Mouse (Mus musculus): ENCODE measurements around the gene Helz2.

The Helz2 gene

DNA sequence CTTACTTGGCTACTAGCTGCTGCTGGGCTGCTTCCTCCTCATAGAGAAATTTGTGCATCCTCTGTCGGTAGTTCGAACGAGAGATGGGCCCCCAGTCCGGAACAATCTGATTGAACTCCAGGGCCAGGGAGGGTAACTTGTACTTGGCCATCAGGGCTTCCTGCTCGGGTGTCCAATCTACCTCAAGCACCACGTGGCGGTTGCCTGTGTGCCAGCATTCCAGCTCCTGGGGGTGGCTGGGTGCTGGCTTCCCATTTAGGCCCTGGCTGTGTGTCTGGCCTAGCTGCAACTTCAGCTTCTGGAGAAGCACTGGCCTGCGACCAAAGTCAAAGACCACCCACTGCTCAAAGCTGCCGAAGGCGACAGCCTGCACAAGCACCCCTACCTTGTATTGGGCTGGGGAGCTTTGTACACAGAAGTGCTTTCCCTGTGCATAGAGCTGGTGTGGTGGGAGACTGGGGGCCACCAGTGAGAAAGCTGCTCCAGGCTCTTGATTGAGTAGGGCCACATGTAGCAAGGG, 3.7 kb downstream of the Helz2 start:
- DNase-seq (ENCODE audit: low read depth, low spot score): no peak

DNA sequence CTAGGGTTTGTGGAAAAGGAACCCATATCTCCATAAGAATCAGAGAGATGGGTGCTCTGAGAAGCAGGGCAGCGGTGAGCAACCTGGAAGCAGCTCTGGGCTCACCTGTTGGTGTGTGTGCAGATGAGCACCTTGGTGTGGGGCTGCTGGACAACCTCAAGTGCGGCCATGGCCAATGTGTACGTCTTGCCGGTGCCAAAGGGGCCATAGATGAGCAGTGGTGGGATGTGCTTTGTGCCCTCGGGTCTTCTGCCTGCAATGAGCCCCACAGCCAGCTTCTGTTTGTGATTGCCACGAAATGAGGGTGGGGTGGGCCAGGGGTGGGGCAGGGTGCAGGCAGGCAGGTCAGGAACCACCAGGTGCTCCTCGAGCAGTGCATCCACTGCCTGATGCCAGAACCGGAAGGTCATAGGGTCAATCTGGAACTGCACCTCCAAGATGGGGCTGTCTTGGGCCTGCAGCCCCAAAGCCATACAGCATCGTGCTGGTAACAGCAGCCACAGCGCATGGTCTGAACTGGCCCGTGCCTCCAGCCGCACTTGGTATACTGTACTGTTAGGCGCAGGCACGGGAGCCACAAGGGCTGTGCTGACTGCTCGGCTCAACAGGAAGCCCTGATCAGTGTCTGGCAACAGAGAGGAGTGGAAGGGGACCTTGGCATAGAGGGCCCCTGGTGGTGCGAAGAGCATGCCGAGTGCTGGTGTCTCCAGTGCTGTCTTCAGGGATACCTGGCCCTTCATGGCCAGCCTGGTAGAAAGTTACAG, 4.4 kb downstream of the Helz2 start:
- no peak for DNase-seq (ENCODE audit: low read depth, low spot score)

DNA sequence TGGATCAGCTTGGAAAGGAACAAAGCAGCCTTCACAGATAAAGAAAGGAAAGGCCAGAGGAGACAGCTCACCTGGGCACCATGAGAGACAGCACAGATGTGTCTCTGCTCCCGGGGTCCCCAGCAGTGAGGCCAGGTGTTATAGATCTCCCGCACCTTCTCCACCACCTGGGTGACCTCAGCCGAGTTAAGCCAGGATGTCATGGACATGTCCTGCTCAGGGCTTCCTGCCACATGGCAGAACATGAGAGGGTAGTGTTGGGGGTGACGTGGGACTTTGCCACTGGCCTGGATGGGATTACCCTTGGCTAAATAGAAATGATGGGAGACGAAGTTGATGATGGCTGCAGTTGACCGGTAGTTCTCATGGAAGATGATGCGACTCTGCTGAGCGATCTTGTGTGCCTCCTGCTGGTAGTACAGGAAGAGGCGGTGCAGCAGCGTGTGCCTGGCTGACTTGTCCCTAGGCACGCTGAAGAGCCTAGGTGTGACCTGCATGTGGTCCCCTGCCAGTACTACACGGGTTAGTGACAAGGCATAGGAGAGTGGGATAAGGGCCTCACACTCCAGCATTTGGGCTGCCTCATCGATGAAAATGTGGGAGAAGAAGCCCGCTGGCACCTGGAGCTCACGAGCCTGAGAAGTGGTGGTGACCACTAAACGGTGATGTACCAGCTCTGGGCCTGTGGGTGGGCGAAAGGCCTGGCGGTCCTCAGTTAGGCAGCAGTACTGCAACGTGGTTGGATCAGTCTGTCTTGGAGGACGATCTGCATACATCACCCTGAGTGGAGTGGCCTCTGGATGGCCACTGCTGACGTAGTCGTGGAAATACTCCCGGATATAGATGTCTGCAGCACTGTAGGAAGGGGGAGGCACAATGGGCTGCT, 5.9 kb downstream of the Helz2 start:
- DNase-seq (ENCODE audit: low read depth, low spot score): no peak

DNA sequence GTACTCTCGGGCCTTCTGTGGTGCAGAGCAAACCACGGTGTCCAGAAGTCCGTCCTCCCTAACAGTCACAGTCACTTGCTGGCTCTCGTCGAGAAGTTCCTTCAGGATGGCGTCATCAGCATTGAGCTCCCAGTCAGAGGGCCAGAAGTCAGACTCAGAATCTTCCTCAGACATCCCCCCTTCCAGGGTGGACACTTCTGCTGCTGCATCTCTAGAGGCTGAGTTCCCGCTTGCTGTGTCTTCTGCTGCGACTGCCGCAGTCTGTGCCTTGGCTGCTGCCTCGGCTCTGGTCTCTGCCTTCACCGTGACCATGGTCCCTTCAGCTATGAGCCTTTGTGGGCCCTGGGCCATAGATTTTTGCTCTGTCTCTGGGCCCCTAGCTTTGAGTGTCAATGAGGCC, 7.1 kb downstream of the Helz2 start:
- no peak for DNase-seq (ENCODE audit: low read depth, low spot score)

DNA sequence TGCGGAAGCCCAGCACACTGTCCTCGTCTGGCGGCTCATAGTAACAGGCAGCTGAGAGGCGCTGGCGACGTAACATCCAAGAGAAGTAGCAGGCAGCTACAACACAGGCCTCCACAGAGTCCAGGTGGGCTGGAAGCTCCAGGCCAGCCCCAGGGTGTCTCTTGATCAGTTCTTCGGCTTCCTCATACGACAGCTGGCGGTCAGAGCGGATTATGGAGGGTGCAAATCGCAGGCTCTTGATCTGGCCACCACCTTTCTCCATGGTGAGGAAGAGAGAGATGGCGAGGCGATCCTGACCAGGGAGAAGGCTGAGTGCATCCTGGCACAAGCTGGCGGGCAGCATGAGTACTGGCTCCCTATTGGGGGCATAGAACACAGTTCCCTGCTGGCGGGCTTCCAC, 8.4 kb downstream of the Helz2 start:
- no peak for DNase-seq (ENCODE audit: low read depth, low spot score)

DNA sequence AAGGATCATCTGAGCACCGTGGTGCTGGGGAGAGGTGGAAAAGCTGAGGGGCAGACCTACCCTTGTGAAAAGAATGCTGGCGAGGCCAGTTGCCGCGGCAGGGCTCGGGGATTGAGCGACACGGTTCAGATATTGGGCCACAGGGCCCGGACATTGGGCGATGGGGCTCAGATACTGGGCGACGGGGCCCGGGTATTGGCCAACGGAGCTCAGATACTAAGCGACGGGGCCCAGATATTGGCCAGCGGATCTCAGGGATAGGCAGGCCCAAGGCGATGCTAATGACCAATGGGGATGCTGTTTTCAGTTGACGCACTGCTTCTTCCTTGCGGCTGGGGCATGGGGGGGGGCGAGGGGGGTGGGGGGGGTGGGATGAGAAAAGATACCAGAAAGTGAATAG, 10.7 kb downstream of the Helz2 start:
- no peak for DNase-seq (ENCODE audit: low read depth, low spot score)

DNA sequence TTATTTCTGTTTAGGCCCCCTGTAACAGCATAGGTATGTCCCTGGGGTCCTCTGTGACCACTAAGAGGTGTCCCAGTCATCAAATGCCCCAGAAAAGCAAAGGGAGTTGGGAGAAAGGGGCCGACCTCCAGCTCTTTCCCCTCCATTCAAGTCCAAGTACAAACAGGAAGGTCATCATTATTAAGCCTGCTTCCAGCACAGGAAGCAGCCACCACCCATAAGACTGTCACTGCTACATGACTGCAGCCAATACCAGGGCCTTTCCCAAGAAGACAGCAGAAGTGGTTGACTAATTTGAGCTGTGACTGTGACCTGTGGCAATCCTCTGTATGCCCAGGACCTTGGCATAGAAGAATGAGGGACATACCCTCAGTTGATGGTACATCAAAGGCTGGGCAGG, 13.5 kb downstream of the Helz2 start:
- DNase-seq (ENCODE audit: low read depth, low spot score): no peak

DNA sequence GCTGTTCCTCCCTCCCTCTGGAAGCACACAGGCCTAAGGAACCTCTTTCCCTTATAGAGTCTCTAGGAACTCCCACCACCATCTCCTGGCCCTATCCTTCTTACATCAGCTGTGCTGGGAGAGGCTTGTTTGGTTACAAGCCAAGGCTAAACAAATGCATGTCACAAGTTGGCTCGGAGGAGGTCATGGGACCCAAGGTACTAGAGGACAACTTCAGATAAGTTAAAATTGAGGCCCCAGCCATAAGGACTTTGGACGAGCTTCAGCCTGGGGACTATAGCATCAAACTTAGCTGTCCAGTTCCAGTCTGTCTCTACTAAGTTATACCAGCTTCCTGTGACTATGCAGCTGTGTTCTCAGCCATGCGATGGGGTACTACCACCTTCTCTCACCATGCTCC, 14.7 kb downstream of the Helz2 start:
- DNase-seq (ENCODE audit: low read depth, low spot score): no peak

DNA sequence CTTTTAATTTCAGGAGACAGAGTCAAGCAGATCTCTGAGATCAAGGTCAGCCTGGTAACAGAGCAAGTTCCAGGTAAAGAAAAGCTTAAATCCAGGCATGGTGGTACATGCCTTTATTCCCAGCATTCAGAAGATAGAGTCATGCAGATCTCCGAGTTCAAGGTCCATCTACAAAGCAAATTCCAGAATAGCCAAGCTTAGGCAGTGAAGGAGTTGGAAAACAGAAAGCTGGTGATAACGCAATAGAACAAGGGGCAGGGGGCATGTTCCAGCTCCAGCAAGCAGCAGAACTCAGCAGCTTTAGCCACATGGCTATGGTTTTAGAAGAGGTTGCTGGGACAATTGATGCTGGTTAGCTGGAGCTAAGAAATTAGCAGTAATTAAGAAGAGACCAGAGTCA, 16.8 kb downstream of the Helz2 start:
- DNase-seq (ENCODE audit: low read depth, low spot score): no peak

DNA sequence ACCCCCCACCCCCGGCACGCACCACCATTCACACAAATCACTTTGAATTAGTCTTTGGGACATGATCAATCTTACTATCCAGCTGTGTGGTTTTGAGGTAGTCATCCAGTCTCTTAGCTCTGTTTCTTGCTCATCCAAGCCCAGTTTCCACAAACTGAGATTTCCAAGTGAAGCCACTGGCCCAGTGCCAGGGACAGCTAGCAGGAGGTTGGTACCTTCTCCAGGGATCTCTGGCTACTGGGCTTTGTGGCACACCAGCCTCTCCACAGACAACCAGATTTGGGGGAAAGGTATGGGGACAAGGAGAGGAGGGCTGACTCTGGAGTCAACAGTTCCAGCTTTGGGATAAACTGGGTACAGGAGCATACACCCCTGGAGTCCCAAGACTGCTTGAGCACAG, 21.5 kb downstream of the Helz2 start:
- DNase-seq (ENCODE audit: low read depth, low spot score): no peak

DNA sequence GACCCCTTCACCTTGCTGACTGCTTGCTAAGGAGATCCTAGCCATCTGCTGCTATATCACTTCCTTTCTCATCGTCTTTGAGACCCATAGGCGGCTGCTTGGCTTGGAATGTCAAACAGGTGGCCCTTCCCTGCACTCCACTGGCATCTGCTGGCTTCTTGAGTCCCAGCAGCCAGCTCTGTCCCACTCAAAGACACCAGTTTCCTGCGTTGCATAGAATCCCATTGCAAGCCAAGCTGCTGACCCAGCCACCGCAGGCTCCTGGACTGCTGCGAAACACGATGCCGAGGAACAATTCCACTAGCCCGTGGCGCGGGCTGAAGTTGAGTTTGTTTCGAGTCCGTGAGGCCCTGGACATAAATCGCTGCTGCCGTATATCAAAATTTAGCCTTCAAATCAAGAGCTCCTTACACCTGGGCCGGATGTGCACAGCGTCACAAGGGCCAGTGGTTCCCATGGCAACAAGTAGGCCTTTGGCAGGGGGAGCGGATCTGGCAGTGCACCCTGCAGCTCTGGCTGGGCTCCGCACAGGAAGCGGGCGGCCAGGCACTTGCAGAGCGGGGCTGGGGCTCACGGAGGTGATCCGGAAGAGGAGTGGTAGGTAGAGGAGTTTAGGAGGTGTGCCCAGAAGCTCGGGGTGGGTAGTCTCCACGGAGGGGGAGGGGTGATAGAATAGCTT, 22.1 kb downstream of the Helz2 start, which contains the start of gene Fndc11:
TSS of gene Fndc11 (plus strand) at position 476 of the 679 bp plus-strand sequence.
- DNase-seq (ENCODE audit: low read depth, low spot score): no peak

DNA sequence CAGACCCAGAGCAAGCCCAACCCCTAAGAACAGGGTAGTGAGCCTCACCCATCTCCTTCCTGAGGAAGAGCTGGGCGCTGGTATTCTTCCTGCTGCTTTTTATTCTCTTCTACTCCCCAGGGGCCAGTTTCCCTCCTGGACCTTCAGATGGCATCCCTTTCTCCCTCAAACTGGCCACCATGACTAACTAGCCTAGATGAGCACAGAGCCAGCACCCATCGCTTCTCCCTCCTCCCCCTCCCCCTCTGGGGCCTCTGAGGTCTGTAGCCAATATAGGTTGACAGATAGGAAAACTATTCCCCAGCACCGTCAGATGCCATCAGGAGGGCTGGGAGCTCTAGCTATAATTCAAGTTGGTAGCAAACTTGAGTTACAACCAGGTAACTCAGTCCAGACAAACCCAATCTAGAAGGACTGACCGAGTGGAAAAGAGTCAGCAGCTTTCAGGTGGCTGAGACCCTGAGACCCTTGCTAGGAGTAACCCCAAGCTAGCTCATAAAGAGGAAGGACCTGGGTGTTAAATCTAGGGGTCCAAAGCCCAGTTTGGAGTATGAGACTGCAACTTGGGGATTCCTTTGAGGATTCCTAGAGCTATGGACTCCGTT, 22.8 kb downstream of the Helz2 start:
- DNase-seq (ENCODE audit: low read depth, low spot score): no peak

DNA sequence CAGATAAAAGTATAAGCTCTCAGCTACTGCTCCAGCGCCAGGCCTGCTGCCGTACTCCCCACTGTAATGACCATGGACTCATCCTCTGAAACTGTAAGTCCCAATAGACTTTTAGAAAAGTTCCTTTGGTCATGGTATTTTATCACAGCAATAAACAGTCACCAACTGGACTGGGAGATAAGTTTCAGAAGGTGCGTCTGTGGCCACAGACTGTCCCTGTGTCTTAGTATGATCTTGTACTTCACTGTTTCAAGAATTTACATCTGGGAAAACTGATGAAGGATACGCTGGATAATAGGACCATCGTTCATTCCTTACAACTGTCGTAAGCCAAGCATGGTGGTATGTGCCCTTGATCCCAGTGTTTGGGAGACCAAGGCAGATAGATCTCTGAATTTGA, 25.8 kb downstream of the Helz2 start:
- DNase-seq (ENCODE audit: low read depth, low spot score): no peak

DNA sequence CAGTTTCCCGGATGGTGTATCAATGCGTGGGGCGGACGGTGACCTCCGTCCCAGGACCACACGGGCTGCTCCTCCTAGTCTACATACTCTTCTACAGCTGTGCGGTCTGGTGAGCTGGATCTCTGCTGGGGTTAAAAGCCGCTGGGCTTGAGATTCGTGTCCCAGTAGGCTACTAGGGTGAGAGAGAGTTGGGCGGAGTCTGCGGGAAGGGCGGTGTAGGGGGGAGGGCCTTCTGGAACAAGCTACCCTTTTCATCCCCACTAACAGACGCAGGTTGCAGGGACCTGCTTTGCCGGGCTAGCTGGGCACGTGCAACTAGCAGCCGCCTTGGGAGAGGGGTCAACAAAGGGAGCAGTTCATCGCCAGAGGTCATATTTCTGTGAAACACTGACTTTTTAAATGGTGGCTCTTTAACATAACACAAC, 28.8 kb downstream of the Helz2 start, which contains the start of gene Srms:
TSS of gene Srms (minus strand) at position 165 of the 425 bp plus-strand sequence.
- DNase-seq (ENCODE audit: low read depth, low spot score): no peak

DNA sequence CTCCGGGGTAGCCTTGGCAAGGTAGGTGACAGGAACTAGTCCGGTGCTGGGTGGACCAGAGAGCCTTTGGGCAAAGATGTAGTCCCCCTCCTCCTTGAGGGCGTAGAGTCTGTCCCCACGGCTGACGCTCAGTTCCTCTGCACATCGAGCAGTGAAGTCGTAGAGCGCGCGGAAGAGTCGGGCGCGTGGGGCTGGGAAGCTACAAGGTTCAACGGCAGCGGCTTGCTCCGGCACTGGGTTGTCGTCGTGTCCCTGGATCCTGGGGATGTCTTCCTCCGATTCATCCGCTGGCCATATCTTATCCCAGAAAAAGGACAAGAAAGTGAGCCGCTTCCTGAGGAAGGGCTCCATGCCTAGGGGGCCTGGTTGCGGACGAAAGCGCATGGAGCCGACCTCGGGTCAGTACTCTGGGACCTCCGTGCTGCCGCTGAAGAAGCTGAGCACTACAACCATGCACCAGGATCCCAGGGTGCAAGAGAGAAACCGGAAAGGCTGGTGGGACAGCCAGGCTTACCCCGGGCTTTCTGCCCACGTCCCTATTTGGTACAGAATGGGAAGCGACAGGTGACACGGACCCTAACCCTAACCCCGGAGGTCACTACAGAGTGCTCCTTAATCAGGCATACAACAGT, 29.3 kb downstream of the Helz2 start:
- no peak for DNase-seq (ENCODE audit: low read depth, low spot score)

DNA sequence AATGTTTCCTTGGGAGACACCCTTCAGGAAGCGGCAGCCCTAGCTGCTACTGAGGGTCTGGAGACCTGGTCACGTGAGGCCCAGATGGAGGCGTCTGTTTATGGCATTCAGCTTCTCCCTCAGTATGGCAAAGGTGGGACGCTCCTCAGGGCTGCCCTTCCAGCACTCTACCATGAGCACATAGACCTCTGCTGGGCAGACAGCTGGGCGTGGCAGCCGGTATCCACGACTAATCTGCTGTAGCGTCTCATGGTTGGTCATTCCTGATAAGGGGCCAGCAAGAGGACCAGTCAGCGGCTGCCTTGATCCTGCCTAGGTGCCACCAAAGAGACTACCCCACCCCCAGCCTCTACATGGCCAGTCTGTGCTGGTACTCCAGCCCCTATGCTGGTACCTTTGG, 35.7 kb downstream of the Helz2 start:
- DNase-seq (ENCODE audit: low read depth, low spot score): no peak

DNA sequence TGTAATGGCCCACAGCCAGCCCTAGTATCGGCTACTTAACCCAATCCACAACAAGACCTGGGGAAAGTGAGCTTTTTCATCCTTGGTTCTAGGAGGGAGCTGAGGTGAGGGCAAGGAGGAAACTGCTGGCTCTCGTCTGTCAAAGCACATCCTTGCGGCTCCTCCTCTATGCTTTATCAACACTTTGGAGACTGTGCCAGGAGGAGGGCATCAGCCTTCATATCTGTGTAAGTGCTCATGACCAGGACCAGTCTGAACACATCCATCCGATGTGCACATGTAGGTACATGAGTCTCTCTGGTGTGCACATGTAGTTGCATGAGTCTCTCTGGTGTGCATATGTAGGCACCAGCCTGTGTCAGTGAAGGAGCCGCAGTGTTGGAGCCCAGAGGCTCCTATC, 36.1 kb downstream of the Helz2 start:
- DNase-seq (ENCODE audit: low read depth, low spot score): no peak

DNA sequence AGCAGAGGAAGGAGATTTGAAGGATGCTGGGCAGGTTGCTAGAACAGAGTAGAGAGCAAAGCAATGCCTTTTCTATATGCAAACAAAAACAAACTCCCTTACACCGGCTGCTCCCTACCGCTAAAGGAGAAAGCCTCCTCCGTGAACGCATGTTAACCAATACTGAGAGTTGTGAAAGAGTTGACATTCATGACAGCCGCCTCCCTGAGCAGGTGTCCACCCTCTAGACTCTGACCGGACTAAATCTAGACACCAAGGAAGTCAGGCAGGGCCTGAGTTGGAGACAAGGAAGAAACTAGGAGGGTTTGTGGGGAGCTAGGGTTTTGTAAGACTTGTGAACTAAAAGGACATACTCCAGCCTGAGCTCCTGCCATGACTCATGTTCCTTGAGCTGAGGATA, 38.9 kb downstream of the Helz2 start:
- DNase-seq (ENCODE audit: low read depth, low spot score): no peak

DNA sequence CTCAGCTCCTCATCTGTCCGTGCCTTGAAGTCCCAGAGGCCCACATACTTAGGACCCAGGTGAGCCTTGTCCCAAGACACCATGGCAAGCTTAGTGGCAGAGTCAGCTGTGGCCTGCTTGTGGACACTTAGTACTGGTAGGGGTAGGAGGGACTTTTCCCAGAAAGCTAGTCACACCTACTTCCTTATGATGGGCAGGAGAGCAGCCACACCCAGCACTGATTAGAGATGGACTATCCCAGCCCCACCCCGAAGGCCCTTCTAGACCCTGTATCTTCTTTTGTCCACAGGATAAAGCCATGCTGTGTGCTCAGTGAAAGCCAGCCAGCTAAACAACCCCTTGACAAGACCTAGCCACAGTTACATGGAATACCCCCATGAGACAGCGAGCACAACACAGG, 39.4 kb downstream of the Helz2 start, which contains the start of gene Ptk6:
TSS of gene Ptk6 (minus strand) at position 368 of the 400 bp plus-strand sequence.
- no peak for DNase-seq (ENCODE audit: low read depth, low spot score)

DNA sequence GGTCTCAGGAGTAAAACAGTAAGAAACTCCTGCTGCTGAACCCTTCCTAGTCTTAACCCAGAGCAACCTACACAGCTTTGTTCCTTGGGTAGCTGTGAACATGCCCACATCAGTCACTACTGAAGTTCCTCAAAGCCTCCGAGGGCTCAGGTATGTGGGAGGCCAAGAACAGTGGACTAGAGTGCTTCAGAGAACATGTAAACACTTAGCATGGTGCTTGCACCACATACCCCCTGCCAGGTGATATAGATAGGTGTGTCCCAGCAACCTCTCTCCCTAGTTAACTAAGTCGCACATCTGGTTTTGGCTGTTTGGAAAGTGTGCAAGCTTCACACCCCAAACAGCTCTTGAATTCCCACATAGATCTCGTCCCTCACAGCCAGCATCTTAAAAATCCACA, 40.2 kb downstream of the Helz2 start:
- no peak for DNase-seq (ENCODE audit: low read depth, low spot score)
